ENCODE assay signal across 9 mouse cellular contexts in genomic region chr13:83744110-83744752, GRCm38 (mm10).
DNase-seq lines count a peak whose midpoint lies in the region; ATAC-seq and TF ChIP-seq lines count a peak whose summit lies in the region.
"Had no signal": no experiment of that assay in that cellular context is flagged by ENCODE, and none has a peak within 500 bp of the region (broad histone marks: within the 10 kb centered on the region; RNA-seq: fewer than 3 reads in every experiment).

No protein-coding gene starts in this region.

- no peaks in the 10 kb centered on the region for H3K36me3 ChIP-seq in kidney, postnatal 0 days (ENCODE audit: insufficient read depth, low read length)
- H3K36me3 ChIP-seq in hindbrain, embryonic 12.5 days = no peaks in the 10 kb centered on the region
- peaks cover 4% of the 10 kb centered on the region; the same call in 1 of the 2 replicates for H3K36me3 ChIP-seq in neural tube, embryonic 14.5 days (ENCODE audit: control insufficient read depth, insufficient read depth, low read length)

- 0 out of 2 replicates have a peak overlapping the region, but pooled peaks have one; percentile 43 for H3K4me3 ChIP-seq in kidney, postnatal 0 days (replicated peaks; ENCODE audit: low read depth, low read length)
- H3K4me3 ChIP-seq in hindbrain, embryonic 12.5 days = peak overlapping the region; percentile 42
- peak overlapping the region; percentile 38 for H3K4me3 ChIP-seq in neural tube, embryonic 14.5 days (ENCODE audit: low read depth, low read length)

- no peak overlapping the region for H3K27ac ChIP-seq in kidney, postnatal 0 days
- peak overlapping the region; percentile 97 for H3K27ac ChIP-seq in hindbrain, embryonic 12.5 days
- peak overlapping the region; percentile 92 for H3K27ac ChIP-seq in neural tube, embryonic 14.5 days (ENCODE audit: low read depth, low read length)
- H3K27ac ChIP-seq: liver, embryonic 14.5 days had no signal

- H3K4me1 ChIP-seq in kidney, postnatal 0 days (replicated peaks; ENCODE audit: insufficient read depth, low read length) = no peaks in the 10 kb centered on the region
- peaks cover 11% of the 10 kb centered on the region; the same call in 1 of the 2 replicates for H3K4me1 ChIP-seq in hindbrain, embryonic 12.5 days
- H3K4me1 ChIP-seq in neural tube, embryonic 14.5 days (ENCODE audit: control insufficient read depth, insufficient read depth, low read length) = peaks cover 13% of the 10 kb centered on the region; the same call in 1 of the 2 replicates

- no peak overlapping the region for H3K9ac ChIP-seq in kidney, postnatal 0 days (ENCODE audit: low read depth, low read length)
- H3K9ac ChIP-seq in hindbrain, embryonic 12.5 days = peak overlapping the region; percentile 68
- H3K9ac ChIP-seq in neural tube, embryonic 14.5 days (replicated peaks; ENCODE audit: low read depth, low read length) = peak overlapping the region; percentile 56; the same call in 1 of the 2 replicates
- H3K9ac ChIP-seq: liver, embryonic 14.5 days had no signal

- whole genome bisulfite sequencing in kidney, postnatal 0 days = 55% methylated on average over 8 of the region's 8 CpGs
- WGBS in hindbrain, embryonic 12.5 days = 24% methylated on average over 8 of the region's 8 CpGs
- 9% methylated on average over 7 of the region's 8 CpGs for WGBS in neural tube, embryonic 14.5 days

- peaks cover 30% of the 10 kb centered on the region for H3K27me3 ChIP-seq in kidney, postnatal 0 days (ENCODE audit: insufficient read depth, low read length)
- no peaks in the 10 kb centered on the region for H3K27me3 ChIP-seq in hindbrain, embryonic 12.5 days
- no peaks in the 10 kb centered on the region for H3K27me3 ChIP-seq in neural tube, embryonic 14.5 days (ENCODE audit: control insufficient read depth, insufficient read depth, low read length)

- no peak for TF ChIP-seq CTCF in kidney, postnatal 0 days (IDR thresholded peaks at IDR 0.05; ENCODE audit: low read depth)

- no peaks in the 10 kb centered on the region for H3K9me3 ChIP-seq in kidney, postnatal 0 days (replicated peaks; ENCODE audit: low read length)
- H3K9me3 ChIP-seq in hindbrain, embryonic 12.5 days (replicated peaks) = no peaks in the 10 kb centered on the region
- H3K9me3 ChIP-seq in neural tube, embryonic 14.5 days (ENCODE audit: control insufficient read depth, low read length) = no peaks in the 10 kb centered on the region

- no peak for DNase-seq in kidney, postnatal 0 days (ENCODE audit: low spot score)
- no peak for DNase-seq in kidney, adult 9 months
- DNase-seq in embryo, embryonic 9.5 days (ENCODE audit: extremely low spot score) = peak; percentile 8
- no peak for DNase-seq in urinary bladder, postnatal 10 days (ENCODE audit: low spot score)
- DNase-seq in ovary, postnatal 36 days (ENCODE audit: low spot score) = no peak

- H3K4me2 ChIP-seq in kidney, postnatal 0 days (ENCODE audit: low read length) = peak overlapping the region; percentile 82
- peak overlapping the region; percentile 61 for H3K4me2 ChIP-seq in hindbrain, embryonic 12.5 days (replicated peaks)
- peak overlapping the region; percentile 74 for H3K4me2 ChIP-seq in neural tube, embryonic 14.5 days (ENCODE audit: low read depth, low read length)

- ATAC-seq in kidney, postnatal 0 days (replicated peaks; ENCODE audit: low FRiP score, low read depth) = no peak
- ATAC-seq in hindbrain, embryonic 12.5 days (ENCODE audit: low FRiP score) = no peak
- ATAC-seq in neural tube, embryonic 14.5 days (ENCODE audit: low read depth) = no peak
- no peak for ATAC-seq in monocyte, adult 5-6 weeks (replicated peaks; ENCODE audit: insufficient number of reproducible peaks, low FRiP score, low TSS enrichment, poor library complexity, severe bottlenecking)
